Mouse (Mus musculus) brain, embryonic 14.5 days (tissue): ENCODE measurements around the gene C1qtnf1.

ENCODE experiments used
- CTCF ChIP-seq: fragments of 200-500 bp; IDR thresholded peaks from 2 replicates; pipeline ENCODE4 v1.5.1; 2012; ENCODE audit warnings: inconsistent platforms, mild to moderate bottlenecking, moderate library complexity, borderline replicate concordance; ENCODE audit not compliant: insufficient read depth, insufficient read length; ENCODE audit errors: extremely low read depth
- POLR2A ChIP-seq: fragments of 200-500 bp; IDR thresholded peaks from 2 replicates; pipeline ENCODE4 v1.6.1; 2012; ENCODE audit warnings: mild to moderate bottlenecking, inconsistent platforms, borderline replicate concordance; ENCODE audit not compliant: poor library complexity, insufficient read depth, insufficient read length, severe bottlenecking; ENCODE audit errors: extremely low read depth

DNA sequence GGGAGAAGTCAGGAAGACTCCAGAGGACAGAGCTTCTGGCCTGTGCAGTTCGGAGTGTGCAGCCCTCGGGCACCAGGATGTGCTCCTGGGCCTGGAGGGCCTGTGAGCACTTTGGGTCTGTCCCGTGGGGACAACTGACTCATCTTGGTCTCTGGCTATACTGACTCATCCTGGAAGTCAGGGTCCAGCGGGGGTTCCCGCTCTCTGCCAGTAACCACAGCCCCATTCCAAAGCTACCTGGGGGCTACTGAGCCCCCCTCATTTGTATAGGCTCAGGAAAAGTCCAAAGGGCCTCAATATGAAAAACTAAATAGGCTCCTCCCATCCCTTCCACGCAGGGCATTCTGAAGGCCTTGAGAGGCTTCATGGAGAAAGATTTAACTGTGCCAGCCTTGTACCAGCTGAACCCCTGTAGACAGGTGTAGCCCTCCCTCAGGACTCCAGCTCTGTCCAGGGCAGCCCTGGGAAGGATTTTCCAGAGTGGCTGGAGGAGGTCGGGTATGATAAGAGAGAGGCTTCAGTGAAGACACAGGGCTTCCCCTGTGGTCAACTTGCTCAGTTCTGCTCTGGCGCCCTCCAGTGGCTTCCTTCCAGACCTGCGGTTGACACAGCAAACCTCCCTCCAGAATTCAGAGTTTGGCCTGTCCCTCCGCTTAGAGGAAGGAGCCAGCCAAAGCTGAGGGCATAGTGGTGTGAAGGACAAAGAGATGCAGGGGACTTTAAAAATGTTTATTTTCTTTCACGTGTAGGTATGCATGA lies 48.6 kb upstream of the C1qtnf1 start:
- TF ChIP-seq CTCF = peak; percentile 92
- TF ChIP-seq POLR2A = no peak
